ENCODE assay signal across 22 mouse cellular contexts in the genomic region with DNA sequence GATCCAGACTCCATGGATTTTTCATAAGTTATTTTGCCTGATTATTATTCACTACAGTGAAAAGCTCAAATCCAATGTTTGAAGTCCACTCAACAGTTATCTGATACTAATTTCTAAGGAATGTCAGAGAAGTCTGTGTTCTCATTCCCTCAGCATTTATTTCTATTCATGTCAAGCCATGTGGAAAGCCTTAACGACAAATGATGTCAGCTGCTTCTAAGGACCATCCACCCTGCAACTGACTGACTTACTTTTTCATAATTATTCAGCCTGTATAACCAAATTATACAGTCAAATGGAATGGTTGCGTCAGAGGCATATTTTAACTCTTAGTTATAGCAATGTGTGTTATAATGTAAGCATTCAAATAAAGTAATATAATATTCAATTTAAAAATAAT. TPM values are rescaled to one million over a fixed set of nuclear protein-coding genes. Genes with fewer than 3 reads are reported as not detected.
"Had no signal": no experiment of that assay in that cellular context is flagged by ENCODE, and none has a peak within 500 bp of the region (broad histone marks: within the 10 kb centered on the region; RNA-seq: fewer than 3 reads in every experiment).

No protein-coding gene starts in this region.

- H3K36me3 ChIP-seq: kidney, embryonic 15.5 days; limb, embryonic 15.5 days; liver, embryonic 12.5 days; midbrain, embryonic 10.5 days; neural tube, embryonic 12.5 days had no signal

- H3K9me3 ChIP-seq: kidney, embryonic 15.5 days; limb, embryonic 15.5 days; liver, embryonic 12.5 days; midbrain, embryonic 10.5 days; neural tube, embryonic 12.5 days had no signal

- H3K9ac ChIP-seq: kidney, embryonic 15.5 days; limb, embryonic 15.5 days; liver, embryonic 12.5 days; lung, embryonic 14.5 days; neural tube, embryonic 12.5 days had no signal

- DNase-seq: kidney, postnatal 25 days; layer of hippocampus, adult 9-11 months; layer of hippocampus, postnatal 36 days; lung, embryonic 14.5 days; lung, postnatal 10 days; lung, postnatal 4 days; midbrain, embryonic 14.5 days; right cerebral cortex, adult 18-20 months; right cerebral cortex, postnatal 25 days; thymus, postnatal 4 days had no signal

- H3K27me3 ChIP-seq: kidney, embryonic 15.5 days; limb, embryonic 15.5 days; liver, embryonic 12.5 days; neural tube, embryonic 12.5 days had no signal

- H3K4me1 ChIP-seq: kidney, embryonic 15.5 days; limb, embryonic 15.5 days; midbrain, embryonic 10.5 days; neural tube, embryonic 12.5 days had no signal

- H3K4me3 ChIP-seq: kidney, embryonic 15.5 days; limb, embryonic 15.5 days; liver, embryonic 12.5 days; midbrain, embryonic 10.5 days; myocyte; neural tube, embryonic 12.5 days had no signal

- ATAC-seq: liver, embryonic 12.5 days had no signal

- H3K4me2 ChIP-seq: kidney, embryonic 15.5 days; limb, embryonic 15.5 days; liver, embryonic 12.5 days; lung, embryonic 14.5 days; neural tube, embryonic 12.5 days had no signal

- H3K27ac ChIP-seq: kidney, embryonic 15.5 days; limb, embryonic 15.5 days; liver, embryonic 12.5 days; midbrain, embryonic 10.5 days; neural tube, embryonic 12.5 days had no signal

RNA-seq across cellular contexts. Expression of a gene that starts 8.3 kb away (rescaled TPM):
- total RNA-seq: layer of hippocampus, postnatal 36 days; left cerebral cortex, postnatal 25 days; megakaryocyte, adult 5-6 weeks had no signal
- polyA plus RNA-seq: limb, embryonic 11.5 days; liver, embryonic 12.5 days; liver, embryonic 16.5 days; lung, embryonic 14.5 days; myocyte; small intestine, adult 2 months; stomach, embryonic 16.5 days had no signal
